Mouse (Mus musculus): ENCODE measurements at regions not wholly inside any gene's neighbourhood (a gene's known extent, or its start where the extent isn't known, plus 50 kb on each side); places are given as distances from the start of the nearest gene placed in this dataset.

- no peak for TF ChIP-seq POLR2AphosphoS2 (IDR thresholded peaks at IDR 0.05; ENCODE audit: low read length)
These were observed 1122.6 kb downstream of the Cdh11 start (continued) for GRCm38 (mm10) chr8:101662874-101663273.

- Histone ChIP-seq H3K4me3 (ENCODE audit: control insufficient read depth in 1 of 2, insufficient read depth in 1 of 2, low read depth in 2 of 2, low read length in 2 of 2) (no peak overlapping the region), H3K27ac (ENCODE audit: control insufficient read depth, low read depth, low read length) (peak overlapping the region; percentile 54)
- TF ChIP-seq JUND (IDR thresholded peaks at IDR 0.05; ENCODE audit: low read depth, low read length) (no peak), SIN3A (IDR thresholded peaks at IDR 0.05; ENCODE audit: low read length) (peak; percentile 71), ZKSCAN1 (IDR thresholded peaks at IDR 0.05; ENCODE audit: low read depth, low read length) (no peak), HCFC1 (IDR thresholded peaks at IDR 0.05; ENCODE audit: low read depth, low read length) (peak; percentile 27; the same call in 1 of the 2 replicates), ZC3H11A (IDR thresholded peaks at IDR 0.05; ENCODE audit: low read depth, low read length) (no peak), SMC3 (IDR thresholded peaks at IDR 0.05; ENCODE audit: low read depth, low read length) (no peak), TCF12 (IDR thresholded peaks at IDR 0.05; ENCODE audit: low read depth, low read length) (peak; percentile 97), MAFK (IDR thresholded peaks at IDR 0.05; ENCODE audit: borderline replicate concordance, low read depth, low read length) (0 out of 2 replicates have a peak, but pooled peaks have one; percentile 24), TBP (IDR thresholded peaks at IDR 0.05; ENCODE audit: low read depth, low read length) (no peak), EP300 (IDR thresholded peaks at IDR 0.05; ENCODE audit: low read depth in 1 of 2, low read length in 2 of 2) (peak; percentile 97), MYC (IDR thresholded peaks at IDR 0.05; ENCODE audit: low read depth, low read length) (peak; percentile 53; the same call in 1 of the 2 replicates), ETS1 (IDR thresholded peaks at IDR 0.05; ENCODE audit: low read depth, low read length) (peak; percentile 82), USF1 (IDR thresholded peaks at IDR 0.05; ENCODE audit: low read depth, low read length) (no peak), MYB (IDR thresholded peaks at IDR 0.05; ENCODE audit: low read depth, low read length) (peak; percentile 68; the same call in 1 of the 2 replicates), POLR2AphosphoS2 (IDR thresholded peaks at IDR 0.05; ENCODE audit: low read length) (no peak), CTCF (IDR thresholded peaks at IDR 0.05 in 2 of 3, conservative IDR thresholded peaks at IDR 0.05 in 1 of 3; ENCODE audit: control insufficient read depth in 1 of 3, insufficient read depth in 1 of 3, low read depth in 2 of 3, low read length in 3 of 3, poor library complexity in 1 of 3, severe bottlenecking in 1 of 3) (no peak), NELFE (IDR thresholded peaks at IDR 0.05; ENCODE audit: low read depth, low read length) (no peak), POLR2AphosphoS5 (IDR thresholded peaks at IDR 0.05; ENCODE audit: borderline replicate concordance, low read depth, low read length) (no peak), GABPA (IDR thresholded peaks at IDR 0.05; ENCODE audit: low read depth, low read length) (no peak), POLR2A (IDR thresholded peaks at IDR 0.05; ENCODE audit: control insufficient read depth in 1 of 2, insufficient read depth in 1 of 2, low read depth in 1 of 2, low read length in 2 of 2, poor library complexity in 1 of 2) (no peak), RAD21 (IDR thresholded peaks at IDR 0.05; ENCODE audit: low read depth, low read length) (no peak), E2F4 (IDR thresholded peaks at IDR 0.05; ENCODE audit: borderline replicate concordance, low read depth, low read length) (no peak), RCOR1 (IDR thresholded peaks at IDR 0.05; ENCODE audit: low read depth, low read length) (peak; percentile 78), MAZ (IDR thresholded peaks at IDR 0.05; ENCODE audit: low read depth, low read length) (peak; percentile 55; the same call in 1 of the 2 replicates), GATA1 (IDR thresholded peaks at IDR 0.05; ENCODE audit: low read depth, low read length) (peak; percentile 98), BHLHE40 (IDR thresholded peaks at IDR 0.05; ENCODE audit: borderline replicate concordance, low read depth, low read length) (peak; percentile 34; the same call in 1 of the 2 replicates), CHD2 (IDR thresholded peaks at IDR 0.05; ENCODE audit: low read length) (peak; percentile 27; the same call in 1 of the 2 replicates), CHD1 (IDR thresholded peaks at IDR 0.05; ENCODE audit: low read depth, low read length) (no peak), USF2 (IDR thresholded peaks at IDR 0.05; ENCODE audit: borderline replicate concordance in 1 of 2, insufficient read depth in 1 of 2, low read depth in 1 of 2, low read length in 2 of 2) (no peak), MXI1 (IDR thresholded peaks at IDR 0.05; ENCODE audit: low read depth, low read length) (no peak), KAT2A (conservative IDR thresholded peaks at IDR 0.05; ENCODE audit: low read depth, low read length) (no peak), MEF2A (IDR thresholded peaks at IDR 0.05; ENCODE audit: extremely low read depth, insufficient replicate concordance, low read depth, low read length, poor library complexity, severe bottlenecking) (no peak), ELF1 (IDR thresholded peaks at IDR 0.05; ENCODE audit: low read depth, low read length) (no peak), ZMIZ1 (IDR thresholded peaks at IDR 0.05; ENCODE audit: low read depth, low read length) (no peak), TAL1 (IDR thresholded peaks at IDR 0.05; ENCODE audit: low read length) (peak; percentile 57), ZNF384 (IDR thresholded peaks at IDR 0.05; ENCODE audit: low read depth, low read length) (peak; percentile 60)
These were observed 1130.2 kb downstream of the Cdh11 start for GRCm38 (mm10) chr8:101655292-101655691.

More at GRCm38 (mm10) chr8:101655292-101655691, 1130.2 kb downstream of the Cdh11 start:
- Histone ChIP-seq H3K36me3 (ENCODE audit: control insufficient read depth in 1 of 2, insufficient read depth in 2 of 2, low read length in 2 of 2) (peaks cover 0 to 10% of the 10 kb centered on the region in 2 experiments; a peak in 2 of 4 replicates), H3K79me2 (ENCODE audit: control insufficient read depth, insufficient read depth, low read length, poor library complexity) (no peaks in the 10 kb centered on the region), H3K27me3 (ENCODE audit: control insufficient read depth in 1 of 2, insufficient read depth in 2 of 2, low read length in 2 of 2) (no peaks in the 10 kb centered on the region), H3K4me1 (ENCODE audit: control insufficient read depth in 1 of 2, insufficient read depth in 2 of 2, low read length in 2 of 2) (peaks cover 0 to 10% of the 10 kb centered on the region in 2 experiments; a peak in 2 of 4 replicates), H3K9ac (ENCODE audit: control insufficient read depth, low read depth, low read length, poor library complexity, severe bottlenecking) (no peak overlapping the region), H3K9me3 (replicated peaks; ENCODE audit: insufficient read depth, low read length) (no peaks in the 10 kb centered on the region)
- DNase-seq (ENCODE audit: low read depth, low spot score), result peak; percentile 85
